Mouse (Mus musculus) cerebellum, adult 2 months (tissue): ENCODE results near the gene Stpg3. TPM values are rescaled to one million over a fixed set of nuclear protein-coding genes. Genes with fewer than 3 reads are reported as not detected.
A peak's percentile ranks its signal among the peaks of the same experiment; 100 is the strongest.

Source experiments
- DNase-seq, 2 experiments: peaks; one replicate each; pipeline ENCODE4 v3.0.0; 2021
- H3K27ac ChIP-seq: fragments of 200-500 bp; 2 replicates; pipeline ENCODE4 v1.5.1; 2012; ENCODE audit warnings: low read length, control low read depth, inconsistent platforms; ENCODE audit not compliant: insufficient read depth
- H3K27me3 ChIP-seq: fragments of 200-500 bp; 2 replicates; pipeline ENCODE4 v1.6.1; 2012; ENCODE audit warnings: inconsistent platforms, mild to moderate bottlenecking, low read length, moderate library complexity; ENCODE audit not compliant: control insufficient read depth, insufficient read depth
- H3K4me1 ChIP-seq: fragments of 200-500 bp; 2 replicates; pipeline ENCODE4 v1.6.1; 2011; ENCODE audit warnings: low read length; ENCODE audit not compliant: control insufficient read depth, insufficient read depth
- H3K4me3 ChIP-seq: fragments of 200-500 bp; replicated peaks from 2 replicates; pipeline ENCODE3; 2011; ENCODE audit warnings: mild to moderate bottlenecking, low read depth, low read length, control low read depth; ENCODE audit not compliant: insufficient read depth
- CTCF ChIP-seq: fragments of 200-500 bp; IDR thresholded peaks from 2 replicates; pipeline ENCODE4 v1.5.1; 2011; ENCODE audit warnings: low read depth, mild to moderate bottlenecking, control low read depth, low read length, moderate library complexity, borderline replicate concordance; ENCODE audit not compliant: insufficient read depth
- POLR2A ChIP-seq: fragments of 200-500 bp; IDR thresholded peaks from 2 replicates; pipeline ENCODE4 v1.6.1; 2011; ENCODE audit warnings: low read length, control low read depth, borderline replicate concordance; ENCODE audit not compliant: insufficient read depth
- WGBS: fragments of 180-500 bp; shearing (Covaris S2); methylation state at CpG from one replicate; pipeline ENCODE4 v1.1.7; 2018; 5-methylcytosine and 5-hydroxymethylcytosine counted together
- polyA plus RNA-seq: library from polyadenylated mRNA; depleted of rRNA; stranded (reverse); fragments of >200 nt; gene quantifications from 2 replicates; pipeline ENCODE4 v1.2.3, GENCODE M21; 2012

Stpg3 gene
- polyA plus RNA-seq, 1 experiment = not detected

GRCm38 (mm10) chr2:25226864-25227263 lies 12.4 kb upstream of the Stpg3 start:
- Histone ChIP-seq H3K4me1 (peaks cover 4% of the 10 kb centered on the region; the same call in 1 of the 2 replicates), H3K27ac (0 out of 2 replicates have a peak overlapping the region, but pooled peaks have one; percentile 43), H3K4me3 (no peak overlapping the region), H3K27me3 (no peaks in the 10 kb centered on the region)
- WGBS = 31% methylated on average over 5 of the region's 5 CpGs
- TF ChIP-seq CTCF (no peak), POLR2A (no peak)
- peak; percentile 42 to 58 for DNase-seq

GRCm38 (mm10) chr2:25225811-25226379 lies 11.5 kb upstream of the Stpg3 start:
- H3K4me1 ChIP-seq = peaks cover 4% of the 10 kb centered on the region; the same call in 1 of the 2 replicates
- H3K4me3 ChIP-seq = no peak overlapping the region
- no peak for DNase-seq
- TF ChIP-seq POLR2A = no peak
- no peak for TF ChIP-seq CTCF
- H3K27ac ChIP-seq = peak overlapping the region; percentile 78; the same call in 1 of the 2 replicates
- 54% methylated on average over 8 of the region's 8 CpGs for WGBS
- H3K27me3 ChIP-seq = no peaks in the 10 kb centered on the region

- 2% methylated on average over 41 of the region's 41 CpGs for WGBS
- TF ChIP-seq POLR2A (peak; percentile 60; the same call in 1 of the 2 replicates), CTCF (no peak)
- Histone ChIP-seq H3K27ac (peak overlapping the region; percentile 91), H3K4me1 (peaks cover 4% of the 10 kb centered on the region; the same call in 1 of the 2 replicates), H3K4me3 (peak overlapping the region; percentile 84), H3K27me3 (no peaks in the 10 kb centered on the region)
- DNase-seq = peak; percentile 98 to 100
Observed at GRCm38 (mm10) chr2:25224766-25225752, 10.6 kb upstream of the Stpg3 start.

GRCm38 (mm10) chr2:25224492-25224765 lies 10.0 kb upstream of the Stpg3 start, which contains the start of gene Tubb4b:
Gene Tubb4b (minus strand): TSS chr2:25224702.
- WGBS = under 1% methylated on average over 17 of the region's 17 CpGs
- H3K27ac ChIP-seq = peak within 1 kb of the TSS; percentile 91
- no peaks in the 10 kb centered on the region for H3K27me3 ChIP-seq
- H3K4me1 ChIP-seq = peaks cover 4% of the 10 kb centered on the region; the same call in 1 of the 2 replicates
- H3K4me3 ChIP-seq = peak within 1 kb of the TSS; percentile 84
- TF ChIP-seq CTCF = peak; percentile 17; the same call in 1 of the 2 replicates
- peak; percentile 99 for TF ChIP-seq POLR2A
- DNase-seq = no peak

GRCm38 (mm10) chr2:25223681-25224491 lies 9.4 kb upstream of the Stpg3 start:
- Histone ChIP-seq H3K4me1 (peaks cover 2% of the 10 kb centered on the region; the same call in 1 of the 2 replicates), H3K27ac (peak overlapping the region; percentile 57), H3K4me3 (peak overlapping the region; percentile 60), H3K27me3 (no peaks in the 10 kb centered on the region)
- TF ChIP-seq CTCF = no peak
- TF ChIP-seq POLR2A = no peak
- peak in 1 of 2 experiments; percentile 82 for DNase-seq
- WGBS = 2% methylated on average over 53 of the region's 53 CpGs

- WGBS = 67% methylated on average over 5 of the region's 5 CpGs
- no peak overlapping the region for H3K4me3 ChIP-seq
- TF ChIP-seq POLR2A (no peak), CTCF (no peak)
- H3K27ac ChIP-seq = no peak overlapping the region
- H3K27me3 ChIP-seq = no peaks in the 10 kb centered on the region
- DNase-seq = no peak
- no peaks in the 10 kb centered on the region for H3K4me1 ChIP-seq
Observed at GRCm38 (mm10) chr2:25221331-25221772, 6.9 kb upstream of the Stpg3 start.

GRCm38 (mm10) chr2:25218445-25218844 lies 4.0 kb upstream of the Stpg3 start, which contains the start of gene Fam166a:
Gene Fam166a (plus strand): TSS chr2:25218745.
- Histone ChIP-seq H3K4me1 (no peaks in the 10 kb centered on the region), H3K4me3 (no peak within 1 kb of the TSS), H3K27me3 (no peaks in the 10 kb centered on the region), H3K27ac (no peak within 1 kb of the TSS)
- no peak for TF ChIP-seq POLR2A
- TF ChIP-seq CTCF = no peak
- DNase-seq = no peak
